Mouse (Mus musculus) C2C12 (cell line): ENCODE measurements around the gene Gkap1.

ENCODE experiments used
- CTCF ChIP-seq: IDR thresholded peaks from one replicate; pipeline ENCODE4 v1.5.1; 2011; ENCODE audit not compliant: control insufficient read depth, insufficient read depth, insufficient read length
- MAX ChIP-seq: IDR thresholded peaks from one replicate; pipeline ENCODE4 v1.6.1; 2011; ENCODE audit warnings: mild to moderate bottlenecking, control low read depth
- MYOG ChIP-seq: IDR thresholded peaks from one replicate; pipeline ENCODE4 v1.6.1; 2011; ENCODE audit not compliant: control insufficient read depth, insufficient read length; ENCODE audit errors: extremely low read depth
- USF1 ChIP-seq: IDR thresholded peaks from one replicate; pipeline ENCODE4 v1.6.1; 2011; ENCODE audit warnings: low read depth, mild to moderate bottlenecking, control low read depth, moderate library complexity

- TF ChIP-seq MAX: no peak
- no peak for TF ChIP-seq CTCF
- no peak for TF ChIP-seq USF1
- TF ChIP-seq MYOG: no peak
These were observed 22.2 kb downstream of the Gkap1 start for GRCm38 (mm10) chr13:58253268-58253667.
